Mouse (Mus musculus): Measurements from ENCODE around the gene Mpeg1. TPM values are rescaled to one million over a fixed set of nuclear protein-coding genes. Genes with fewer than 3 reads are reported as not detected.
A peak's percentile ranks its signal among the peaks of the same experiment; 100 is the strongest.

The Mpeg1 gene
- polyA plus RNA-seq (2012; rRNA removed) = 3.5 and 3.6 TPM in 2 replicates
- 0.92 and 1.00 TPM in 2 replicates for polyA plus RNA-seq (2014; fragmentation: Nextera tagmentation; extraction: Ambion mirVana)

GRCm38 (mm10) chr19:12460282-12461249 is at the start of gene Mpeg1:
TSS of gene Mpeg1 (plus strand) at chr19:12460779.
- WGBS = 83% methylated on average over 11 of the region's 11 CpGs
- Histone ChIP-seq H3K4me3 (replicated peaks; ENCODE audit: low read length) (no peak within 1 kb of the TSS), H3K9ac (ENCODE audit: low read depth, low read length, severe bottlenecking) (no peak within 1 kb of the TSS), H3K9me3 (ENCODE audit: control insufficient read depth, low read length) (no peaks in the 10 kb centered on the region), H3K4me1 (ENCODE audit: control insufficient read depth, insufficient read depth, low read length) (peaks cover 3% of the 10 kb centered on the region; the same call in 1 of the 2 replicates), H3K36me3 (ENCODE audit: control insufficient read depth, insufficient read depth, low read length) (no peaks in the 10 kb centered on the region), H3K4me2 (replicated peaks; ENCODE audit: low read depth, low read length, severe bottlenecking) (no peak within 1 kb of the TSS), H3K27ac (replicated peaks; ENCODE audit: low read depth, low read length) (no peak within 1 kb of the TSS), H3K27me3 (ENCODE audit: control insufficient read depth, insufficient read depth, low read length) (no peaks in the 10 kb centered on the region)
- no peak for ATAC-seq (ENCODE audit: low FRiP score, low read depth)
- no peak for TF ChIP-seq POLR2A (IDR thresholded peaks at IDR 0.05; ENCODE audit: borderline replicate concordance, extremely low read depth, insufficient read depth, insufficient read length)
- no peak for DNase-seq (ENCODE audit: low spot score)

- Histone ChIP-seq H3K36me3 (ENCODE audit: control insufficient read depth, insufficient read depth, low read length) (no peaks in the 10 kb centered on the region), H3K9me3 (ENCODE audit: control insufficient read depth, low read length) (no peaks in the 10 kb centered on the region), H3K4me2 (replicated peaks; ENCODE audit: low read depth, low read length, severe bottlenecking) (no peak overlapping the region), H3K27me3 (ENCODE audit: control insufficient read depth, insufficient read depth, low read length) (no peaks in the 10 kb centered on the region), H3K4me3 (replicated peaks; ENCODE audit: low read length) (no peak overlapping the region), H3K4me1 (ENCODE audit: control insufficient read depth, insufficient read depth, low read length) (no peaks in the 10 kb centered on the region), H3K9ac (ENCODE audit: low read depth, low read length, severe bottlenecking) (no peak overlapping the region), H3K27ac (replicated peaks; ENCODE audit: low read depth, low read length) (peak overlapping the region; percentile 48)
- no peak for TF ChIP-seq POLR2A (IDR thresholded peaks at IDR 0.05; ENCODE audit: borderline replicate concordance, extremely low read depth, insufficient read depth, insufficient read length)
- DNase-seq (ENCODE audit: low spot score) = no peak
- ATAC-seq (ENCODE audit: low FRiP score, low read depth) = no peak
Measured at GRCm38 (mm10) chr19:12413737-12414136, 46.8 kb upstream of the Mpeg1 start.

- no peak within 1 kb of the TSS for H3K4me3 ChIP-seq (replicated peaks; ENCODE audit: low read length)
- H3K4me1 ChIP-seq (ENCODE audit: control insufficient read depth, insufficient read depth, low read length) = no peaks in the 10 kb centered on the region
- no peak for DNase-seq (ENCODE audit: low spot score)
- H3K9ac ChIP-seq (ENCODE audit: low read depth, low read length, severe bottlenecking) = no peak within 1 kb of the TSS
- H3K9me3 ChIP-seq (ENCODE audit: control insufficient read depth, low read length) = no peaks in the 10 kb centered on the region
- no peak within 1 kb of the TSS for H3K27ac ChIP-seq (replicated peaks; ENCODE audit: low read depth, low read length)
- no peak within 1 kb of the TSS for H3K4me2 ChIP-seq (replicated peaks; ENCODE audit: low read depth, low read length, severe bottlenecking)
- TF ChIP-seq POLR2A (IDR thresholded peaks at IDR 0.05; ENCODE audit: borderline replicate concordance, extremely low read depth, insufficient read depth, insufficient read length) = no peak
- H3K27me3 ChIP-seq (ENCODE audit: control insufficient read depth, insufficient read depth, low read length) = no peaks in the 10 kb centered on the region
- no peak for ATAC-seq (ENCODE audit: low FRiP score, low read depth)
- no peaks in the 10 kb centered on the region for H3K36me3 ChIP-seq (ENCODE audit: control insufficient read depth, insufficient read depth, low read length)
Measured at GRCm38 (mm10) chr19:12417361-12417760, 43.2 kb upstream of the Mpeg1 start, which contains the start of gene Olfr1441. TSS of gene Olfr1441 (plus strand) at chr19:12417433.

GRCm38 (mm10) chr19:12418312-12418711 is 42.3 kb upstream of the Mpeg1 start:
- H3K9ac ChIP-seq (ENCODE audit: low read depth, low read length, severe bottlenecking) = no peak overlapping the region
- TF ChIP-seq POLR2A (IDR thresholded peaks at IDR 0.05; ENCODE audit: borderline replicate concordance, extremely low read depth, insufficient read depth, insufficient read length) = no peak
- DNase-seq (ENCODE audit: low spot score) (no peak), ATAC-seq (ENCODE audit: low FRiP score, low read depth) (no peak)
- 91% methylated on average over 3 of the region's 3 CpGs for WGBS
- no peaks in the 10 kb centered on the region for H3K36me3 ChIP-seq (ENCODE audit: control insufficient read depth, insufficient read depth, low read length)
- no peaks in the 10 kb centered on the region for H3K27me3 ChIP-seq (ENCODE audit: control insufficient read depth, insufficient read depth, low read length)
- H3K27ac ChIP-seq (replicated peaks; ENCODE audit: low read depth, low read length) = no peak overlapping the region
- H3K9me3 ChIP-seq (ENCODE audit: control insufficient read depth, low read length) = no peaks in the 10 kb centered on the region
- H3K4me1 ChIP-seq (ENCODE audit: control insufficient read depth, insufficient read depth, low read length) = no peaks in the 10 kb centered on the region
- no peak overlapping the region for H3K4me3 ChIP-seq (replicated peaks; ENCODE audit: low read length)
- H3K4me2 ChIP-seq (replicated peaks; ENCODE audit: low read depth, low read length, severe bottlenecking) = no peak overlapping the region

- H3K36me3 ChIP-seq (ENCODE audit: control insufficient read depth, insufficient read depth, low read length) = no peaks in the 10 kb centered on the region
- H3K9me3 ChIP-seq (ENCODE audit: control insufficient read depth, low read length) = no peaks in the 10 kb centered on the region
- H3K4me2 ChIP-seq (replicated peaks; ENCODE audit: low read depth, low read length, severe bottlenecking) = no peak overlapping the region
- H3K27ac ChIP-seq (replicated peaks; ENCODE audit: low read depth, low read length) = no peak overlapping the region
- H3K4me3 ChIP-seq (replicated peaks; ENCODE audit: low read length) = no peak overlapping the region
- H3K4me1 ChIP-seq (ENCODE audit: control insufficient read depth, insufficient read depth, low read length) = no peaks in the 10 kb centered on the region
- no peak overlapping the region for H3K9ac ChIP-seq (ENCODE audit: low read depth, low read length, severe bottlenecking)
- ATAC-seq (ENCODE audit: low FRiP score, low read depth) (no peak), DNase-seq (ENCODE audit: low spot score) (no peak)
- WGBS = 79% methylated on average over 6 of the region's 6 CpGs
- TF ChIP-seq POLR2A (IDR thresholded peaks at IDR 0.05; ENCODE audit: borderline replicate concordance, extremely low read depth, insufficient read depth, insufficient read length) = no peak
- H3K27me3 ChIP-seq (ENCODE audit: control insufficient read depth, insufficient read depth, low read length) = no peaks in the 10 kb centered on the region
Measured at GRCm38 (mm10) chr19:12420555-12420954, 40.0 kb upstream of the Mpeg1 start.

Measured in limb, embryonic 14.5 days (tissue).